Mouse (Mus musculus) neural tube, embryonic 14.5 days (tissue): ENCODE results near the gene Cacng5. TPM values are rescaled to one million over a fixed set of nuclear protein-coding genes. Genes with fewer than 3 reads are reported as not detected.

Source experiments
- ATAC-seq: fragments of 200-750 bp; cut with Nextera tagmentation; 2 replicates; pipeline ENCODE4 v1.8.0; 2017; ENCODE audit warnings: low read depth, mild to moderate bottlenecking, moderate TSS enrichment, moderate library complexity
- H3K27ac ChIP-seq: fragments of 300-500 bp; sonication (generic); 2 replicates; pipeline ENCODE4 v1.5.1; 2014; ENCODE audit warnings: low read depth, mild to moderate bottlenecking, control low read depth, low read length, moderate library complexity, mixed read lengths
- H3K27me3 ChIP-seq: fragments of 300-500 bp; sonication (generic); 2 replicates; pipeline ENCODE4 v1.6.1; 2014; ENCODE audit warnings: low read length; ENCODE audit not compliant: control insufficient read depth, insufficient read depth
- H3K36me3 ChIP-seq: fragments of 300-500 bp; sonication (generic); 2 replicates; pipeline ENCODE4 v1.6.1; 2014; ENCODE audit warnings: low read length, mixed read lengths; ENCODE audit not compliant: control insufficient read depth, insufficient read depth
- H3K4me1 ChIP-seq: fragments of 300-500 bp; sonication (generic); 2 replicates; pipeline ENCODE4 v1.6.1; 2014; ENCODE audit warnings: low read length; ENCODE audit not compliant: control insufficient read depth, insufficient read depth
- H3K4me2 ChIP-seq: fragments of 300-500 bp; sonication (generic); 2 replicates; pipeline ENCODE4 v1.6.1; 2014; ENCODE audit warnings: mild to moderate bottlenecking, low read depth, low read length, control low read depth
- H3K4me3 ChIP-seq: fragments of 300-500 bp; sonication (generic); 2 replicates; pipeline ENCODE4 v1.5.1; 2014; ENCODE audit warnings: low read depth, low read length, control low read depth, mixed read lengths
- H3K9ac ChIP-seq: fragments of 300-500 bp; sonication (generic); replicated peaks from 2 replicates; pipeline ENCODE4 v1.6.1; 2014; ENCODE audit warnings: low read depth, mild to moderate bottlenecking, control low read depth, low read length, mixed read lengths
- H3K9me3 ChIP-seq: fragments of 300-500 bp; sonication (generic); 2 replicates; pipeline ENCODE4 v1.6.1; 2016; ENCODE audit warnings: low read length; ENCODE audit not compliant: control insufficient read depth
- WGBS: fragments of 180-500 bp; shearing (Covaris S2); extraction: QIAGEN DNeasy Blood & Tissue Kit; methylation state at CpG from one replicate; pipeline ENCODE4 v1.1.7; 2014; 5-methylcytosine and 5-hydroxymethylcytosine counted together
- polyA plus RNA-seq: library from polyadenylated mRNA; unstranded; fragments of >200 nt; fragmentation: Nextera tagmentation; extraction: Ambion mirVana; gene quantifications from 2 replicates; pipeline ENCODE4 v1.2.1, GENCODE M21; 2014

Cacng5 gene
- 8.9 and 9.5 TPM in 2 replicates for polyA plus RNA-seq

DNA sequence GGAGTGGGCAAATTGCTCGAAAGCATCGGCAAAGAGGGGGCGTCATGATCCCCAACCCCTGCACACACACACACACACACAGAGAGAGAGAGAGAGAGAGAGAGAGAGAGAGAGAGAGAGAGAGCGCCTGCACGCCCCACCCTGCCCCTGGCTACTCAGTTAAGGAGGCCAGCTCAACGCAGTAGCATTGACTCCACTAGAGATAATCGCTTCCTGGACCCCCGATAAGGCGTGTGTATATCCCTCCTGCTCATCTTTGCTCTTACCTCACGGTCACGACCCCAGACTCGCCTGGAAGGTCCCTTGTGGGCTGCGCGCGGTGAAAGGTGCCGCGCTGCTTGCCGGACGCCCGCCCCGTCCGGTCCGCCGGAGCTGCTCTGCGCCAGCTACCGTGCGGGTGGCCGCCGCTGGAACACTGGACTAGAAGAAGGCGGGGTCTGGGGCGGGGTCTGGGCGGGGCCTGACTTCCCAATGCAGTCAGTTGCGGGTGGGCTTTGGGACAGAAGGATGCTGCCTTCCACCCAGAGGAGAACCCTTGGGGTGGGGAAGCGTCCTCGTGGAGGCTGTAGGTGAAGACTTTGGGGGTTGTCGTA is at the start of gene Cacng5:
Gene Cacng5, minus strand, starts transcription at position 422 of the 593 bp plus-strand sequence.
- Histone ChIP-seq H3K27me3 (peaks cover 3% of the 10 kb centered on the region; the same call in 1 of the 2 replicates), H3K9me3 (no peaks in the 10 kb centered on the region), H3K4me3 (peak within 1 kb of the TSS; percentile 37), H3K4me1 (no peaks in the 10 kb centered on the region), H3K27ac (no peak within 1 kb of the TSS), H3K36me3 (no peaks in the 10 kb centered on the region), H3K9ac (peak within 1 kb of the TSS; percentile 30; the same call in 1 of the 2 replicates), H3K4me2 (peak within 1 kb of the TSS; percentile 50)
- WGBS, result 4% methylated on average over 35 of the region's 36 CpGs
- ATAC-seq, result peak; percentile 71; the same call in 1 of the 2 replicates

GRCm38 (mm10) chr11:107957566-107958350 is 42.9 kb upstream of the Cacng5 start:
- Histone ChIP-seq H3K27me3 (no peaks in the 10 kb centered on the region), H3K27ac (peak overlapping the region; percentile 70), H3K4me2 (no peak overlapping the region), H3K36me3 (no peaks in the 10 kb centered on the region), H3K4me3 (no peak overlapping the region), H3K9ac (no peak overlapping the region), H3K9me3 (no peaks in the 10 kb centered on the region), H3K4me1 (peaks cover 13% of the 10 kb centered on the region; the same call in 1 of the 2 replicates)
- peak; percentile 62; the same call in 1 of the 2 replicates for ATAC-seq
- WGBS, result 36% methylated on average over 13 of the region's 13 CpGs

GRCm38 (mm10) chr11:107955191-107956062 is 40.6 kb upstream of the Cacng5 start:
- WGBS, result 74% methylated on average over 10 of the region's 10 CpGs
- no peak overlapping the region for H3K27ac ChIP-seq

DNA sequence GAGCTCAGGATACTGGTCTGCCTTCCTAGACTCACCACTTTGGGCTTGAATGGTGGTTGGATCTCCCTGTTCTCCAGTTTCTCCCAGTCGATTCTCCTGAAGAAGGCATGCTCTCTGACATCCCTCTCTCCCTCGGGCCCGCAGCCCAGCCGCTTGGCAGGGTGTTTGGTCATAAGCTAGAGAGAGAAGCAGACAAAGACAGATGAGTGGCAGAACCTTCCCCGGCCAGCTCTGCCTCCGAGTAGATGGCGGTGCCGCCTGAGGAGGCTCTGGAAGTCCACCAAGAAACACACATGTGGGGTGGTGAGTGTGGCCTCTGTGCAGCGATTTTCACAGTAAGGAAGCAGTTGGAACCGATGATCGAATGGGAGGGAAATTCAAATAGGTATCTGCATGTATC is 36.6 kb upstream of the Cacng5 start:
- Histone ChIP-seq H3K9me3 (no peaks in the 10 kb centered on the region), H3K4me3 (no peak overlapping the region), H3K4me2 (no peak overlapping the region), H3K4me1 (no peaks in the 10 kb centered on the region), H3K27me3 (no peaks in the 10 kb centered on the region), H3K36me3 (peaks cover 4% of the 10 kb centered on the region; the same call in 1 of the 2 replicates), H3K27ac (no peak overlapping the region), H3K9ac (no peak overlapping the region)
- no peak for ATAC-seq
- 88% methylated on average over 11 of the region's 11 CpGs for WGBS

More at GRCm38 (mm10) chr11:107955191-107956062, 40.6 kb upstream of the Cacng5 start:
- H3K9me3 ChIP-seq, result no peaks in the 10 kb centered on the region
- H3K4me1 ChIP-seq, result peaks cover 13% of the 10 kb centered on the region; the same call in 1 of the 2 replicates
- no peak overlapping the region for H3K4me3 ChIP-seq
- H3K27me3 ChIP-seq, result no peaks in the 10 kb centered on the region
- H3K36me3 ChIP-seq, result no peaks in the 10 kb centered on the region
- no peak overlapping the region for H3K9ac ChIP-seq
- no peak overlapping the region for H3K4me2 ChIP-seq
- no peak for ATAC-seq

DNA sequence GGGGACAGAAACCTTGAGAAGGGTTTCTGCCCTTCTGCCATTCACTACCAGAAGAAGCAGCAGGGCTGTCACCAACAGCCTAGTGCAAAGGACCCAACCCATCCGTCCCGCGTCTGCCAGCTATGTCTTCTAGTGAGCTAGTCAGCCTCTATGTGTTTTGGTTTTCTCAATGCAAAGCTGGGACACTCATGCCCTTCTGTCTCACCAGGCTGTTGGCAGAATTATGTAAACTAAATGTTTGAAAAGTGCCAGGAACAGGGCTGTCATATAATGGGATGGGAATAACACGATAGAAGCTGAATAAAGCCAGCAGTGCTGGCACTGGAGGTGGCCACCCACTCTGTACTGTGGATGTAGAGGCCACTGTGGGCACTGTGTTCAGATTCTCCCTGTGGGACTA is 35.8 kb upstream of the Cacng5 start:
- Histone ChIP-seq H3K27me3 (no peaks in the 10 kb centered on the region), H3K4me1 (no peaks in the 10 kb centered on the region), H3K9ac (no peak overlapping the region), H3K4me3 (no peak overlapping the region), H3K4me2 (no peak overlapping the region), H3K36me3 (peaks cover 4% of the 10 kb centered on the region; the same call in 1 of the 2 replicates), H3K27ac (no peak overlapping the region), H3K9me3 (no peaks in the 10 kb centered on the region)
- ATAC-seq, result no peak
- 95% methylated on average over 4 of the region's 4 CpGs for WGBS

DNA sequence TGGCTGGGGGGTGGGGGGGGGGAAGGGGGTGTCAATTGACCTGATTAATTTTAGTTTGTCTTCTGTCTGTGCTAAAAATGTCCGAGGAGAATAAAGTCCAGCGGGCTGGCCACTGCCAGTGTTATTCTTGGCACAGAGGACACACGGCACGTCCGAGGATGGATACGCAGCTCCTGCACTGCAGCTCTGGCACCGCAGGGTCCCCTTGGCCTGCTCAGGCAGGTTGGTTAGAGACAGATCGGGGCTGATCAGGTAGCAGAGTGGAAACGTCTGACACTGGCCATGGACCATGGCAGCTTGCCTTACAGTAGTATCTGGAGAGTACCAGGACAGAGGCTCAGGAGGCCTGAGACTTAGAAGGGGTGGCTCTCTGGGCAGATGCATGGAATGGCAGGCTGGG is 35.4 kb upstream of the Cacng5 start:
- ATAC-seq, result no peak
- Histone ChIP-seq H3K9ac (no peak overlapping the region), H3K27me3 (no peaks in the 10 kb centered on the region), H3K4me1 (no peaks in the 10 kb centered on the region), H3K4me3 (no peak overlapping the region), H3K27ac (no peak overlapping the region), H3K4me2 (no peak overlapping the region), H3K36me3 (peaks cover 4% of the 10 kb centered on the region; the same call in 1 of the 2 replicates), H3K9me3 (no peaks in the 10 kb centered on the region)
- WGBS, result 85% methylated on average over 9 of the region's 9 CpGs

- Histone ChIP-seq H3K9ac (no peak overlapping the region), H3K27ac (no peak overlapping the region), H3K9me3 (no peaks in the 10 kb centered on the region), H3K4me3 (no peak overlapping the region), H3K4me1 (no peaks in the 10 kb centered on the region), H3K4me2 (no peak overlapping the region), H3K36me3 (peaks cover 4% of the 10 kb centered on the region; the same call in 1 of the 2 replicates), H3K27me3 (no peaks in the 10 kb centered on the region)
- 100% methylated on average over 1 of the region's 1 CpGs for WGBS
- no peak for ATAC-seq
Observed at GRCm38 (mm10) chr11:107947951-107948350, 33.1 kb upstream of the Cacng5 start.

DNA sequence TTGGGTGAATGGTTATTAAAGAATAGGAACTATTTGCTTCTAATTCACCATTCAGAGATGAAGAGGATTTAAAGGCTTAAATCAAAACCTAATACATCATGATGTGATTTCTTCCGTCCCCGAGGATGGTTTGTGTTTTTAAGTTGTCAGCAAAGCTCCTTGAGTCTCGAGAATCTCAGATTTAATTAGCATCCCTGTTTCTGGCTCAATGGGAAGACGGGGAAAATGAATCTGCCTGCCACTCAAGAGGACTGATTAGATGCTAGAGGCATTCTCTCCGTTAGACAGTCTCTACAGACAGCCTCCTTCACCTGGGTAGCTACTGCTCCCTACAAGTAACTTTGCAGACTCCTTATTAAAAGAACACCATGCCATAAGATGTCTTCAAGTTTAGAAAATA is 32.0 kb upstream of the Cacng5 start:
- WGBS, result 59% methylated on average over 5 of the region's 5 CpGs

More for the DNA sequence above, 32.0 kb upstream of the Cacng5 start:
- Histone ChIP-seq H3K9ac (no peak overlapping the region), H3K4me2 (no peak overlapping the region), H3K27ac (no peak overlapping the region), H3K4me1 (no peaks in the 10 kb centered on the region), H3K4me3 (no peak overlapping the region), H3K36me3 (peaks cover 4% of the 10 kb centered on the region; the same call in 1 of the 2 replicates), H3K27me3 (no peaks in the 10 kb centered on the region), H3K9me3 (no peaks in the 10 kb centered on the region)
- no peak for ATAC-seq
